Mouse (Mus musculus) heart, postnatal 4 days (tissue): ENCODE data around the gene Dapk1. TPM values are rescaled to one million over a fixed set of nuclear protein-coding genes. Genes with fewer than 3 reads are reported as not detected.

ENCODE experiments used
- DNase-seq: peaks from one replicate; pipeline ENCODE4 v3.0.0; 2021
- total RNA-seq, 2 experiments: library from RNA; stranded (reverse); gene quantifications; 2 replicates each; pipeline ENCODE4 v1.2.3; 2021

Dapk1 gene
- total RNA-seq, 2 experiments from 2014 or later, result 15.9 to 22.7 TPM

DNA sequence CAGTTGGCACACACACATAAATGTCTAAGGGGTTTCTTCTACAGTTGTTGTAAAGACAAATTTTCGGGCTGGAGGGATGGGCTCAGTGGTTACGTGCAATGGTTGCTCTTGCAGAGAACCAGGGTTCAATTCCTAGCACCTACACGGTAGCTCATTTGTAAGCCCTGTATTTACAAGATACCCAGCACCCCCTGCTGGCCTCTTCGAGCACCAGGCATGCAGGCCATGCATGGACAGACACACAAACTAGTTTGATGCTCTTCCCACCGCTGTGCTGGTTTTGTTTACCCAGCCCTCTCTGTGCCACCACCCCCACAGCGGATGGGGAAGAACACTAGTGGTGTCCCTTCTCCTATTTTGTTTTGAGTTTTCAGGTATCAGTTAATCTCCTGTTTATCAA, 138.5 kb downstream of the Dapk1 start:
- no peak for DNase-seq

DNA sequence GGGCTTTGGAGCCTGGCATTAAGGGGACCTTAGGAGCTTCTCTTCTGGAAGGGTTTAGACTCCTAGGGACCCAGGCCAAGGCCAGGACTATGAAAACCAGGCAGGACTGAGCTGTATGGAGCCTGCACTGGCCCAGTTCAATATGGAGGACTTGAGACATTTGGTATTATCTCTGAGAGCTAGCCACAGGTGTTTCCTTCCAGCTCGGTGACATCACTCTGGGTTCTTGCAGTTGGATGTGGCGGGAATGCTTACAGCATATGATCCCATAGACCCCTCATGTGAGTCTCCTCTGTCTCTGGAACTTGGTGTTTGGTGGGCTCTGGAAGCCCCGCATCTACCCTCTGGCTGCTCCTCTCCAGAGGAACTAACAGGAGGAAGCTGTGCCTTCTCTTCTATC, 140.9 kb downstream of the Dapk1 start:
- DNase-seq, result no peak

DNA sequence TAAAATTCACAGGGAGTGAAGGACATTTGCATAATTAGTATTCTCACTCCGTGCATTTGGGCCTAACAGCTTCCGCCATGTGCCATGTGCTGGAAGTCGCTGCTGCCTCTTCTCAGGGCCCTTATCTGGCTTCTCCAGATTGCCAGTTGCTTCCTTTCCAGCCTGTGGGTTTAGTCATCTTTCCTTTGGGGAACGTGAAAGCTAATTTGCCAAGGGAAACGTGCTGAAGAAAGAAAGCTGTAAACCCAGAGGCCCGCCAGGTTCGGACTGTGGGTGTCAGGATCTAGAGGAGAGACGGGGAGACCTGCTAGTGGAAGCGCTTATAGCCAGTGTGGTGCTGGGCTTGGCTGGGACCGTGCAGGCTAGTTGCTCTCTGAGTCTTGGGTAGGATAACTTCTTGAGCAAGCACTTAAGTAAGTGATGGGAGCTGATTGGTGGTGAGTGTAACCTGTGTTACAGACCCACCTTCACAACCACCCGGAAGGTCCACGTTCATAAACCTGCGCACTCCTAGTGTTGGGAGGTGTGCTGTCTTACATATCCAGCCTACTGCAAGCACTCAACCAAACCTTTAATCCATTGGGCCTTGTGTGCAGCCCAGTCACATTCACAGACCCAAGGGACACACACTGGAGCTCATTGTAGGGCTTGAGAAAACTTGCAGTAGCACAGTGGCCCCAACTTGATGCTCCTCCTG, 141.8 kb downstream of the Dapk1 start:
- DNase-seq, result peak; percentile 27

DNA sequence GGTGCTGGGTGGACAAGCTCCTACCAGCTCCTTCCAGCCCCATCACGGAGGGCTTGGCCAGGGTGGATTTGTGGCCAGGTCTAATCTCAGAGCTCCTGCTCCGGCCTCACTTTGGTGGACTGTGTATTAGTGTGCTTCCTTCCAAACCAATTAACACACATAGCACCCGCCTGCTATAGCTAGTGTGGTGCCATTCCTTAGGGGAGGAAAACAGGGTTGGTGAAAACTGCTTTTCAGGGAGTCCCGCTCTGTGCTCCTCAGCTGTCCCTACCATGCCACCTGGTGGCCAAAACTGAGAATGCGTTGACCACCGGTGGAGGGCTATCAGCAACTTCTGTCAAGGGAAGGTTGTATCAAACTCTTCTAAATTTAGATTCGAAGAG, 142.3 kb downstream of the Dapk1 start:
- DNase-seq, result peak; percentile 95

DNA sequence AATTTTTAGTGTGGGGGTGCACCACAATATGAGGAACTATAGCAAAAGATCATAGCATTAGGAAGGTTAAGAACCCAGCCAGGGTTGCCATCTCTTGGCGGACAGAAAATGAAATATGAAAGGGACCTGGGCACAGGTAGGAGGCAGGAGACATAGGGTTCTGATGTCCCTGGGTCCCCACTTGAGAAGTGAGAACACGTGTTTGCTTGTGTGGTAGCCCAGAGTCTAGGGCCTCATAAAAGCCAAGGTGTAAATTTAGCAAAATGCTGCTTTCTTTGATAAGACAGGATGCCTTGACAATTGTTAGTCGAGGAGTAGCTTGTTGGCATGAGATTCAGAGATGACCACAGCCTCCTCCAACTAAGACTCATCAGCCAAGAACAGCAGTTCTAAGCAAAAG, 143.0 kb downstream of the Dapk1 start:
- no peak for DNase-seq

DNA sequence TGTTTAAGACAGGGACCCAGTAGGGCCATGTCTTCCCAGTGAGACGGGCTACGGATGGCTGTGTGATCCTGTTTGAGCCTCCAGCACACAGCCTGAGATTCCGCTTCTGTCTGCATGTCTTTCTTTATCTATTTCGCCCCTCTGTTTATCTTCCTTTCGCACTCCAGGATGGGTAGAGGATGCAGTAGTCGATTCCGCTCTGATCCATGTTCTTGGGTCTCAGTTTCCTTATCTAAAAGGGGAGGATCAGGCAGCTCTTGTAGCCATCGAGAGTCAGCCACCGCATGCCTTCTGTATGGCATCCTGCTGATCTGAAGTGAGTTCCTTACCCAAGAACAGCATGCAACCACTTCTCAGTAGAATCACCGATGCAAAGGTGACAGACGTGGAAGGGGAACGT, 143.6 kb downstream of the Dapk1 start:
- no peak for DNase-seq

DNA sequence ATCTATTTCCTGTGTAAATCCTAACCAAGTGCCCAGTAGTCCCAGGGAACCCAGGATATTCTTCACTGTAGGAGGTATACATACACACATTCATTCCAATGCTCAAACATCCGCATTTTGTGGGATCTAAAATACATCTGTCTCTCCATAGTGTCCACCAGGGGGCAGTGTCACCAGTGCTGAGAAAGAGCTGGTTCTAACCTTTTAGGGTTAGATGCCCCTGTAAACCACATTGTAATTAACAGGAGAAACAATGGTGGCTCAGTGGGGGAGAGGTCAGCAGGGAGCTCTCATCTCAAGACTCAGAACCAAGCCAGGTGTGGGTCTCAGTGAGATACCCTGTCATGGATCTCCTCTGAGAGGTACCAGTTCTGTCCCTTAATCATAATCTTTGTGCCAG, 144.5 kb downstream of the Dapk1 start:
- DNase-seq, result no peak

DNA sequence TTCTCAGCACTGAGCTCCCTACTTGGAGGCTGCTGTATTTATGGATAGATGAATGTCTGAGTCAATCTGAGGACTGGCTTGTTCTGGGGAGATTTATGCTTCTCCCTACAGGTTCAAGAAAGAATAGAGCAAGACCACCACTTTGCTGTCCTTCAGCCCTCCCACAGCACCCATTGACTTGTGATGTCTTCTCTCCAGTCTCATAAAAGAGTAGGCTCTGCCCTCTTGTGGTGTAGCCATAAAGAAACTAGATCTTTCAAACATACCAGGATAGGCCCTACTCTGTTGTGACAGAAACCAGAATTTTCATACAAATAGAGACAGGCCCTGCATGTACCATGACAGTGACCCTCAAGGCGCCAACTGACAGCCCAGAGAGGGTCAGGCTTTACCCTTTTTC, 145.5 kb downstream of the Dapk1 start:
- DNase-seq, result no peak

DNA sequence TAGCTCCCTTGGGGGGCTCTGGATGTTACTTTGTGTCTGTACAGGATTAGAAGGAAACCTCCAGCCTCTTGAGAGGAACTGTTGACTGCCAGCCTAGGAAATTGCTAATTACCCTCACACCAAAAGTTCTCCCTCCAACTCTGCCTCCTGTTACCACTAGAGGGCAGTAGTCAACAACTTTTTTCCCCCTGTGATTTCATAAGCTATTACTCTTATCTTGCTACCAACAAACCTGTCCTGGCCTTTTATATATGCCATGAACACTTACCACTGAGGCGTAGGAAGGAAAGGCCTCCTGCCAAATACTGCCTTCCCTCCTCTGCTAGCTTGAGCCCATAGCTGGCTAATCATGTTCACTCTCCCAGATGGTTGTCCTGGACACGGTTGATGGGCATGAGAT, 146.8 kb downstream of the Dapk1 start:
- no peak for DNase-seq

DNA sequence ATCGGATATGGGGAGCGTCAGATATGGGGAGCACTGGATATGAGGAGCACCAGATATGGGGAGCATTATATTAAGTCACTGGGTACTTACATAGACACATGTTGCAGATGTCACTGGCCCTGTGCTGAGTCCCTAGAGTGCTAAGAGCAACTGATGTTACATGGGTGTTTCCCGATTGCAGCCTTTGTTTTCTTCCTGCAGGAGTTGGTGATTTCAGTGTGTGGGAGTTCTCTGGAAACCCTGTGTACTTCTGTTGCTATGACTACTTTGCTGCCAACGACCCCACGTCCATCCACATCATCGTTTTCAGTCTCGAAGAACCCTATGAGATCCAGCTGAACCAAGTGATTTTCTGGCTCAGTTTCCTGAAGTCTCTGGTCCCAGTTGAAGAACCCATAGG, 149.2 kb downstream of the Dapk1 start:
- no peak for DNase-seq

DNA sequence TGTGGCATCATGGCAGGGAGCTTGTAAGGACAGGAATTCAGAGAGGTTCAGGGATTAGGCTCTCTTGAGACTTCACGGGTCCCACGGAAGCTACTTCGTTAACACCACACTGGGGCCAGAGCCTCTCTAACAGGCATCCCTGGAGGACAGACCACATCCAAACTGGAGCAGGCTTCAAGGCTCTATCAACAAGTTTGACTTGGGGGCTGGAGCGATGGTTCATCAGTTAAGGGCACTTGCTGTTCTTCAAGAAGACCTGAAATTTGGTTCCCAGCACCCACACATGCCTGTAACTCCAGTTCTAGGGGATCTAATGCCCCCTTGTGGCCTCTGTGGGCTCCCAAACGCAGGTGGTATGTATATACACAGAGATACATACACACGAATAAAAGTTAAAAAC, 151.5 kb downstream of the Dapk1 start:
- DNase-seq, result no peak

DNA sequence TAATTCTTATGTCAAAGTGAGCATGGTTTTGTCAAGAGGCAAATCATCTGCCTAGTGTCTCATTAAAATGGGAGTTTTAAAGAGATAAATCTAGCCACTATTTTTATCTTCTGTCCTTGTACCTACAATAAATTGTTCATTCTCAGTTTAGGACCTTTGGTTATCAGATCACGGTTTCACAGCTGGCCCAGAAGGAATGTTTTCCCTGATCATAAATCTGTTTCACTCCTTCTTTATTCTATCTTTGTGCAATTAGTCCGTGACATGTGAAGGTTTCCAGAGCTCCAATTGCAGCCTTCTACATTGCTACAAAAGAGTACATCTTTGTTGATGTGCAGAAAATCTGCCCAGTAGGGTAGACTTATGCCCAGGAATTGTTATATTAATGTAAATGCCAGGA, 153.5 kb downstream of the Dapk1 start:
- no peak for DNase-seq

DNA sequence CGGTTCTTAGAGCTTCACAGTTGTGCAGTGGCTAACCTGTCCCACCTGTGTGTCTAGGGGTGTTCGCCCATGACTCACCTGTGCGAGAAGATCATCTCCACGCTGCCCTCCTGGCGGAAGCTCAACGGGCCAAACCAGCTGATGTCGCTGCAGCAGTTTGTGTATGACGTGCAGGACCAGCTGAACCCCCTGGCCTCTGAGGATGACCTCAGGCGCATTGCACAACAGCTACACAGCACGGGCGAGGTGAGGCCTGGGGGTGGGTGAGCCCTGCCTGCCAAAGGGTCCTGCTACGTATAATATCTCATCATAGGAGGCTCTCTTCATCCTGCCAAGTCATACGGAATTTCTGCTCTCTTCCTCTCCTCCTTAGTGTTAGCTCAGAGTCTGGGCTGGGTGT, 155.5 kb downstream of the Dapk1 start:
- no peak for DNase-seq

DNA sequence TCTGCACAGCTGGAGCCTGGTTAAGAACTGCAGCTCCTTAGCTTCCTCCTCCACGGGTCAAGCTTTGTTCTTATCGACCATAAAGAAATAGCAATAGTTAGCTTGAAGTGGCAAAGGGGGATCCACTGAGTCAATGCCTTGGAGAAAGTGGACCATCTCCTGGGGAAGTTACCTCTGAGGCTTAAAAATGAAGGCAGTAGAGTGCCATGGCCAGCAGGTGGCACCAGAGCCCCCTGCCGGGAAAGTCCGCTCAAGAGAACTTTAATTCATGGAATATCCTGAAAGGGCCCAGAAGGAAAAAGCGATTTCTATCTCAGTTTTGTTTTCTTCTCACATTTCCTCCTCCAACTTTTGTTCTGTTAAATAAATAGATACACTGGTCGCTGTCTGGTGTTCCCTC, 157.4 kb downstream of the Dapk1 start:
- peak; percentile 67 for DNase-seq

DNA sequence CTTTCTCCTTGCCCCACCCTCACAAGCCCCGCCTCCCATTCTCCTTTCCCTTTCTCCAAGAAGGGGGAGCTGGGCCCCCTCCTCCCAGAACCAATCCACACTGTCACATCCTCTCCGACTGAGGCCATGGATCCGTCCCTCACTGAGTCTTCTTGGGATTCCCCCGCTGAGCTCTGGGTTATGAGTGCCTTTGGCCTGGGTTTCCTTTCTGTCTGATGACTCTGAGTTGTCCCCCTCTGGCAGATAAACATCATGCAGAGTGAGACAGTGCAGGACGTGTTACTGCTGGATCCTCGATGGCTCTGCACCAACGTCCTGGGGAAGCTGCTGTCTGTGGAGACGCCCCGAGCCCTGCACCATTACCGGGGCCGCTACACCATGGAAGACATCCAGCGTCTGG, 158.6 kb downstream of the Dapk1 start:
- no peak for DNase-seq

DNA sequence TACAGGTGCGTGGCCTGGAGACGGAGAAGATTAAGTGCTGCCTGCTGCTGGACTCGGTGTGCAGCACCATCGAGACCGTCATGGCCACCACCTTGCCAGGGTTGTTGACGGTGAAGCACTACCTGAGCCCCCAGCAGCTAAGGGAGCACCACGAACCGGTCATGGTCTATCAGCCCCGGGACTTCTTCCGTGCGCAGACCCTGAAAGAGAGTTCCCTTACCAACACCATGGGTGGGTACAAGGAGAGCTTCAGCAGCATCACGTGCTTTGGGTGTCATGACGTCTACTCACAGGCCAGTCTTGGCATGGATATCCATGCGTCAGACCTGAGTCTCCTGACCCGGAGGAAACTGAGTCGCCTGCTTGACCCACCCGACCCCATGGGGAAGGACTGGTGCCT, 159.4 kb downstream of the Dapk1 start:
- no peak for DNase-seq

DNA sequence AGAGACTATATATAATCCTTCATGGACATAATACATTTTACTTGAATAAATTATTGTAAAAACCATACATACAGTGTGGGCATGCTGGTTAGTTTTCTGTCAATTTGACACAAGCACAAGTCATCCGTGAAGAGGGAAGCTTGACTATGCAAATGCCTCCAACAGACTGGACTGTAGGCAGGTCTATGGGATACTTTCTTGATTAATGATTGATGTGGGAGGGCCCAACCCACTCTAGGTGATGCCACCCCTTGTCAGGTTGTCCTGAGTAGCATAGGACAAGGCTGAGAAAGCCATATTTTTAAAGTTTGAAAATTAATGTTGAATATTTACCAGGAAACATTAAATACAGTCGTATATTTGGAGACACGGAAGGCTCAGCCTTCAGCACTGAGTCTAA, 178.8 kb downstream of the Dapk1 start:
- DNase-seq, result no peak

DNA sequence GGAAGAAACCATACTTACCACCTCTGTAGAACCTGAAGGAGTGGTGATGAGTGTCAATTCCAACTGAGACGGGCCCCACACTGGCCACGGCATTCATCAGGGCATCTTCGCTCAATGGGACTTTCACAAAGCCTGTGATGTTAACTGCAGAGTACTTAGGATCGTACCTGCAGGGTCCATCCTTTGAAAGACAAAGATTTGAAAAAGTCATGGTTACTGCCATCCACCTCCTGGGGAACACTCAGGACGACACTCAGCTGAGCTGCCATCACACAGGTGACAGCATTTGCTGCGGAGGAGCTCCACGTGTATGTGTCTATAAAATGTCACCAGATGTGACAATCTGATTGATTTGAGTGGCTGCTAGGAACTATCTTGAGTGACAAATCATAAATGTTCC, 181.6 kb downstream of the Dapk1 start:
- DNase-seq, result no peak

DNA sequence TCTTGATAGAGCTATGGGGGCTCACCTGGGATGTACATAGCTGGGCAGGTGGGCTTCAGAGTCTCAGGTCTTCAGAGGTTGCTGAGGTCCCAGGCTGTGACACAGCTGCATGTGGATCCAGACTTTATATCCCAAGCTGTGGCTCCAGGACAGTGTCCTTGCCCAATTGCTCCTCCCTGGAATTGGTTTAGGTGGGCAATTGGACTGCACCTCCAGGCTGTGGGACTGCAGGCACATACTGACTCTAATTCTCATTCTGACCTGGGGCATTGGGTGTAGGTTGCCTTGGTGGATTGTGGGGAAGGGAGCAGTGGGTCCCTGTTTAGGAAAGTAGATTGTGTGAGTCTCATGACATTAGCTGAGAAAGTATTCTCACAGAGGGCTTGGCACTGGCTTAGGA, 184.5 kb downstream of the Dapk1 start, which contains the start of gene BC051665:
BC051665 (minus strand) TSS at position 101 of the 400 bp plus-strand sequence.
- DNase-seq, result no peak

DNA sequence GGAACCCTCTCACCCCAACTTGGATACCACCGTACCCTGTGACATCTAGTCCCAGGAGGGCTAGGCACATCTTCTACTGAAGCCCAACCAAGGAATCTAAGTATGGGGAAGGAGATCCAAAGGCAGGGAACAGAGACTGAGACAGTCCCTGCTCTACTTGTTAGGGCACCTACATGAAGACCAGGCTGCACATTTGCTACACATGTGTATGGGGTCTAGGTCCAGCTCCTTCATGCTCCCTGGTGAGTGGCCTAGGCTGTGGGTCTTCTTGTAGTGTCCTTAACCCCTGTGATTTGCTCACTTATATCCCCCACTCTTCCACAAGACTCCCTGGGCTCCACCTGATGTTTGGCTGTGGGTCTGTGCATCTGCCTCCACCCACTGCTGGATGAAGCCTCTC, 187.7 kb downstream of the Dapk1 start:
- no peak for DNase-seq

DNA sequence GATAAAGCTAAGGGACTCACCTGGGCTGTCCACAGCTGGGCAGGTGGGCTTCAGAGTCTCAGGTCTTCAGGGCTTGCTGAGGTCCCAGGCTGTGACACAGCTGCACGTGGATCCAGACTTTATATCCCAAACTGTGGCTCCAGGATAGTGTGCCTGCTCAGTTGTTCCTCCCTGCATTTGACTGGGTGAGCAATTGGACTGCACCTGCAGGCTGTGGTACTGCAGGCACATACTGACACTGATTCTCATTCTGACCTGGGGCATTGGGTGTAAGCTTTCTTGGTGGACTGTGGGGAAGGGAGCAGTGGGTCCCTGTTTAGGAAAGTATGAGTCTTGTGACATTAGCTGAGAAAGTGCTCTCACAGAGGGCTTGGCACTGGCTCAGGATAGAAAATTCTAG, 201.0 kb downstream of the Dapk1 start, which contains the start of gene Ctsll3:
Ctsll3 (minus strand) TSS at position 101 of the 400 bp plus-strand sequence.
- DNase-seq, result no peak

DNA sequence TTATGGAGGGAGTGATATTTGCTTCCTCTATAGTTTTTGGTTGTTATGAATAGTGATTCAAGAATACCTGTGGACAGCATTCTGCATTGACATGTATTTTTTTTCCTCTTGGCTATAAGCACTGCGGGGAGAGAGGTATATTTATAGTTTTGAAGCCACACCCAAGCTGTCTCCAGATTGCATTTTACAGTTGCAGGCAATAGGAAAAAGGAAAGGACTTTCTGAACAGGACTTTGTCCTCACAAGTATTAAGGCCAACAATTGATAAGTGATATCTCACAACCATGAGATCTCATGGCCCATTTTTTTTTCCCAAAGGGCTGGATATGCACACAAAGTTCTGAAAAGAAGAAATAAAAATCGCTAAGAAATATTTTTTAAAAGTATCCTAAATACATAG, 207.9 kb downstream of the Dapk1 start:
- DNase-seq, result no peak

DNA sequence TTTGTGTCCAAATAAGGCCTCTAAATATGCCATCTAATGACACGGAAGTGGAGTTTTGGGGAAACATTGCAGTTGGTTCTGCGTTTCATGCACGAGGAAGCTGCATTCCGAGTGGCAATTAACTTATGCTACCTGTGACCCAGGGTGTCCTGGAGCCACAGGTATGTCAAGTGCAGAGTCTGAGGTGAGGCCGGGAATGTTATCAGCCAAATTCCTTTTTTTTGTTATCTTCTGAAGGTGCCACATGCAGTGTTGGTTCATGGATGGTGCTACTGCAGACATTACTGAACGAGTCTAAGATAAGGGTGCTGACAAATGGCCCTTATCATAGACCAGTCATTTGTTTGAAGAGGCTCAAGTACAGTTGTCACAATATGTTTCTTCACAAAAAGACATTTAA, 211.0 kb downstream of the Dapk1 start:
- no peak for DNase-seq
